Mouse (Mus musculus) heart, embryonic 10.5 days (tissue): ENCODE measurements at regions not wholly inside any gene's neighbourhood (a gene's known extent, or its start where the extent isn't known, plus 50 kb on each side); places are given as distances from the start of the nearest gene placed in this dataset. TPM values are rescaled to one million over a fixed set of nuclear protein-coding genes. Genes with fewer than 3 reads are reported as not detected.

Source experiments
- microRNA-seq: library from miRNA; unstranded; fragments of <30 nt; microRNA quantifications from one replicate; pipeline ENCODE4, GENCODE M21; 2017

Small RNA genes in the stretch of these regions (microRNA-seq; reads per million reads assigned to microRNA genes)
- gene Gm44326: not detected
- gene Mir5099: 280 reads per million, percentile 63 among the genes with 10 or more reads in this experiment
